Mouse (Mus musculus): ENCODE measurements around the gene Hipk3. TPM values are rescaled to one million over a fixed set of nuclear protein-coding genes. Genes with fewer than 3 reads are reported as not detected.

Gene Hipk3
- polyA plus RNA-seq, 1 experiment from 2014 or later: 14.9 TPM

DNA sequence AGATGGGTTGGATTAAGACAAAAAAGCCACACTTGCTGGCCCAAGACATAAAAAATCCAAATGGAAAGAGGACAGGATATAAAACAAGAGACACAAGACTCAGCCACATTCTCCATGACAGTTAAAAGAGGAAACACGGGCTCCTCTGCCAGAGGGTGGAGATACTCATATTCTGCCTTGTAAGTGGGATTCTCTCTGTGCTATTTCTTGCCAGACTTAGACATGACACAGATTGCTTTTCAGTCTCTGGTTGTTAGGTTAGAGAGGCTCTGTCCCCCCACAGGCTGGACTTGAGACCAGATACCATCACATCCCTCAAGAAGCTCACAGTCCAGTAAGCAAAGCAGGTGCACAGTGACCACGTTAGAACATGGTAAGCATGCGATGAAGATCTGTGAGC, 81.2 kb downstream of the Hipk3 start:
- Histone ChIP-seq H3K4me1 (ENCODE audit: control insufficient read depth, insufficient read depth, low read length) (no peaks in the 10 kb centered on the region), H3K9me3 (ENCODE audit: control insufficient read depth, low read length) (no peaks in the 10 kb centered on the region), H3K27me3 (ENCODE audit: control insufficient read depth, insufficient read depth, low read length) (peaks cover 13% of the 10 kb centered on the region), H3K4me3 (ENCODE audit: low read depth, low read length) (no peak overlapping the region), H3K9ac (ENCODE audit: low read length) (no peak overlapping the region), H3K27ac (ENCODE audit: low read depth, low read length) (no peak overlapping the region), H3K36me3 (ENCODE audit: control insufficient read depth, insufficient read depth, low read length) (no peaks in the 10 kb centered on the region), H3K4me2 (ENCODE audit: low read depth) (no peak overlapping the region)
- WGBS: 87% methylated on average over 3 of the region's 3 CpGs
- no peak for ATAC-seq (ENCODE audit: insufficient read depth, low FRiP score, low TSS enrichment)
- no peak for DNase-seq (ENCODE audit: low spot score)

DNA sequence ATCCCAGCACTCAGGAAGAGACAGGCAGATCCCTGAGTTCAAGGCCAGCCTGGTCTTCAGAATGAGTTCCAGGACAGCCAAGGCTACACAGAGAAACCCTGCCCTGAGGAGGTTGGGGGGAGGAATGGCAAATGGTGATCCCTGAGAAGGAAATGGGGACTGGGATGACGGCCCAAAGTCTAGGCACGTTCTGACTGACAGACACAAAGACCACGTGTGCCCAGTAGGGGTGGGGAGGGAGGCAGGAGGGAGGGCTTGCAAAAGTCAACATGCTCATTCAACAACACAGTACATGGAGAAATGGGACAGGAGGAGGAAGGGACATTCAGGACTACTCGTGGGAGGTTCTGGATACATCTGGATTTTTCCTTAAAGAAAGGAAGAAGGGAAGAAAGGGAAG, 81.8 kb downstream of the Hipk3 start:
- H3K4me3 ChIP-seq (ENCODE audit: low read depth, low read length): no peak overlapping the region
- H3K4me1 ChIP-seq (ENCODE audit: control insufficient read depth, insufficient read depth, low read length): no peaks in the 10 kb centered on the region
- H3K27ac ChIP-seq (ENCODE audit: low read depth, low read length): no peak overlapping the region
- no peak overlapping the region for H3K9ac ChIP-seq (ENCODE audit: low read length)
- DNase-seq (ENCODE audit: low spot score) (no peak), ATAC-seq (ENCODE audit: insufficient read depth, low FRiP score, low TSS enrichment) (no peak)
- H3K4me2 ChIP-seq (ENCODE audit: low read depth): no peak overlapping the region
- H3K9me3 ChIP-seq (ENCODE audit: control insufficient read depth, low read length): no peaks in the 10 kb centered on the region
- H3K36me3 ChIP-seq (ENCODE audit: control insufficient read depth, insufficient read depth, low read length): no peaks in the 10 kb centered on the region
- peaks cover 16% of the 10 kb centered on the region for H3K27me3 ChIP-seq (ENCODE audit: control insufficient read depth, insufficient read depth, low read length)
- WGBS: 42% methylated on average over 4 of the region's 4 CpGs

DNA sequence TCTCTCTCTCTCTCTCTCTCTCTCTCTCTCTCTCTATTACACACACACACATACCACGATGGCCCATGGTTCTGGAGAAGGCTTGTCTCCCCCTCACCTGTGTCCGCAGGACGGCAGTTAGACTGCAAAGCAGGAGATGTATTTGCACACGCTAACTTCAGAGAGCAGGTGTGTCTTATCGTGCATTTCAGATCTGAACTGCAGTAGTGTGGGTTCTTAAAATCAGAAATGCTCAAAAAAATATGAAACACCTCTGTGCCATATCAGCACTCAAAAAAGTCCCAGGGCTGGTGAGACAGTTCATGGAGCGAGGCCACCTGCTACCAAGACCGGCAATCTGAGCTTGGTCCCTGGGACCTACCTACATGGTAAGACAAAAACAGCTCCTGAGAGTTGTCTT, 82.4 kb downstream of the Hipk3 start:
- ATAC-seq (ENCODE audit: insufficient read depth, low FRiP score, low TSS enrichment): no peak
- peaks cover 16% of the 10 kb centered on the region for H3K27me3 ChIP-seq (ENCODE audit: control insufficient read depth, insufficient read depth, low read length)
- no peak for DNase-seq (ENCODE audit: low spot score)
- H3K27ac ChIP-seq (ENCODE audit: low read depth, low read length): no peak overlapping the region
- no peak overlapping the region for H3K4me2 ChIP-seq (ENCODE audit: low read depth)
- no peaks in the 10 kb centered on the region for H3K36me3 ChIP-seq (ENCODE audit: control insufficient read depth, insufficient read depth, low read length)
- H3K9ac ChIP-seq (ENCODE audit: low read length): no peak overlapping the region
- no peak overlapping the region for H3K4me3 ChIP-seq (ENCODE audit: low read depth, low read length)
- H3K9me3 ChIP-seq (ENCODE audit: control insufficient read depth, low read length): no peaks in the 10 kb centered on the region
- 92% methylated on average over 7 of the region's 7 CpGs for whole genome bisulfite sequencing
- H3K4me1 ChIP-seq (ENCODE audit: control insufficient read depth, insufficient read depth, low read length): no peaks in the 10 kb centered on the region

DNA sequence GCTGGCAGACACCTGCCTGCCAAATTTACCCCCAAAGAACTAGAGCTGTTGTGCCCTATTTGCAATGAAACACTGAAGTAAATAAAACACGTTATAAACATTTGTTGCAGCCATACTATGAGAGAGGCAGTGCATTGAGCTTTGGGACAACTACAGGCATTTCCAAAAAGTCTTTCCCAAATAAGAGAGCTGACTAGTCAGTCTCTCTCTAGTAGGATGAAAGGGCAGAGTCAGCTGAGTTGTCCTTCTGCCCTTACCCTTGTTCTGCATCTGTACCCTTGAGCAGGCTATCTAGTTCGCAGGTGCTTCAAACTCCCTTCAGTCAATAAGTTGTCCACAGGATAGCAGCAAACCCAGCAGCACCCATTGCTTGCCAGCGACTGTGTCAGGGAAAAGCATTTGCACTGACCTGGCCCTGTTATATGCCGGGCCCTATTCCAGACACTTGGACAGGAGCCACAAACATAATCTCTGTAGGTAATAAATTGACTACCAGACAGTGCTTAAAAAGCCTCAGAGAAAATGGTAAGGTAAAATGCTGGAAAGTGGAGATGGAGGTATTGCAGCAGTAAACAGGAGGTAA, 83.2 kb downstream of the Hipk3 start, which contains the start of gene D430041D05Rik:
Gene D430041D05Rik, minus strand, starts transcription at position 51 of the 583 bp plus-strand sequence.
- 65% methylated on average over 4 of the region's 4 CpGs for whole genome bisulfite sequencing
- ATAC-seq (ENCODE audit: insufficient read depth, low FRiP score, low TSS enrichment) (no peak), DNase-seq (ENCODE audit: low spot score) (no peak)
- Histone ChIP-seq H3K4me3 (ENCODE audit: low read depth, low read length) (peak within 1 kb of the TSS; percentile 72), H3K9me3 (ENCODE audit: control insufficient read depth, low read length) (no peaks in the 10 kb centered on the region), H3K36me3 (ENCODE audit: control insufficient read depth, insufficient read depth, low read length) (no peaks in the 10 kb centered on the region), H3K9ac (ENCODE audit: low read length) (peak within 1 kb of the TSS; percentile 88), H3K4me2 (ENCODE audit: low read depth) (peak within 1 kb of the TSS; percentile 99), H3K27me3 (ENCODE audit: control insufficient read depth, insufficient read depth, low read length) (peaks cover 16% of the 10 kb centered on the region), H3K27ac (ENCODE audit: low read depth, low read length) (peak within 1 kb of the TSS; percentile 67), H3K4me1 (ENCODE audit: control insufficient read depth, insufficient read depth, low read length) (no peaks in the 10 kb centered on the region)

DNA sequence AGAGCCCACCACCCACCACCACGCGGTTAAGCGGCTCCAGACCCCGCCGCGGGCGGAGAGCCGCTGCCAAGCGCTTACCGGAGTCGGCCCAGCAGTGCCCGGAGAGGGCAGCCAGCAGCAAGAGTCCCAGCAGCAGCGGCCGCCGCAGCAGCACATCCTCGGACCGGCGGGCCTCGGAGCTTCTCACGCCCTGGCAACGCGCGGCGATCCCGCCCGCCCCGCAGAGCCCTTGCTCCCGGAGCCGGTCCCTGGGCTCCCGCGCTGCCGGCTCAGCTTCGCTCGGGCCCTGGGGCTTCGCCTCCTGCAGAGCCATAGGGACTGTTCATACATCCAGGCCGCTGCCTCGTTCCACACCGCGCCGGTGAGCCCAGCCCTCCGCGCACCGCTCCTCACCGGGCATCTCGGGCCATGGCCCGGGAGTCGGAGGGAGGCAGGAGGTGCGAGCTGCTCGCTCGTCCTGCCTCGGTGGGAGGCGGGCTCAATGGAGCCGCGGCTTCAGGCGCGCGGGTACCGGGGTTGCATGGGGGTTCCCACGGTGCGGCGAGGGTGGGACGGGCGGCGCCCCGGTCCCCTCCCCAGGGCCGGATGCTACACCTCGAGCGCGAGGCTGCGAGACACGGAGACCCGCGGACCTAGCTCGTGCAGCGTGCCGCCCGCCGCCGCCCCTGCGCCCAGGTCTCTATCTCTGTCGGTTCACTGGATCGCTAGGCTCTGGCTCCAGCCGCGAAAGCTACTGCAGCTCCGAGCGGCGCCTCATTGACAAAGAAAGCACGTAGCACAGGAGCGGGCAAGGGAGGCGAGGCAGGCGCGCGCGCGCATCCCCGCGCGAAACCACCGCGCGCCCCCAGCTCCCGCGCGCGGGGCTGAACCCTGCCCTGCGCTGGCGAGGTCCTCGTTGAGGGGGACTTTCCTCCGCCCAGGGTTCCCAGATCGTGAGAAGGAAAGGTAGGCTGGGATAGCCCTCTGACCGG, 84.1 kb downstream of the Hipk3 start:
- Histone ChIP-seq H3K4me3 (ENCODE audit: low read depth, low read length) (peak overlapping the region; percentile 72), H3K36me3 (ENCODE audit: control insufficient read depth, insufficient read depth, low read length) (no peaks in the 10 kb centered on the region), H3K27ac (ENCODE audit: low read depth, low read length) (peak overlapping the region; percentile 67), H3K9me3 (ENCODE audit: control insufficient read depth, low read length) (no peaks in the 10 kb centered on the region), H3K4me1 (ENCODE audit: control insufficient read depth, insufficient read depth, low read length) (no peaks in the 10 kb centered on the region), H3K4me2 (ENCODE audit: low read depth) (peak overlapping the region; percentile 99), H3K9ac (ENCODE audit: low read length) (peak overlapping the region; percentile 88), H3K27me3 (ENCODE audit: control insufficient read depth, insufficient read depth, low read length) (peaks cover 16% of the 10 kb centered on the region)
- DNase-seq (ENCODE audit: low spot score) (peak; percentile 76), ATAC-seq (ENCODE audit: insufficient read depth, low FRiP score, low TSS enrichment) (peak; percentile 90)
- WGBS: under 1% methylated on average over 110 of the region's 111 CpGs

DNA sequence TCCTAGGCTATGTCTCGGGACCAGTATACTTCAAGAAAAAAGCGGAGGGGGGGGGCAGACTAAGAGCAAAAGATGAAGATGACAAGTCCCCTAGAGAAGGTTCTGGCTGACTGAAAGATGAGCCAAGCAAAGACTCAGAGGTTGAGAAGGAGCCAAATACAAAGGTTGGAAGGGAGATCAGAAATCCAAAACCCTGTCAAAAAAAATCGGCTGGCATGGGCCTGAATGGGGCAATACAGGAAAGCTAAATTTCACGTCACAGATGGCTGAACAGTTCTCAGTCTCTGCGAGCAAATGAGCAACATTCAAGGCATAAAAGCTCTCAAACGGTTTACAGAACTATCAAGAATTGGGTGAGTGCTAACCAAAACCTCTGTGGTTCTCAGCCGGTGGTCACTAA, 85.9 kb downstream of the Hipk3 start:
- ATAC-seq (ENCODE audit: insufficient read depth, low FRiP score, low TSS enrichment) (no peak), DNase-seq (ENCODE audit: low spot score) (no peak)
- Histone ChIP-seq H3K27me3 (ENCODE audit: control insufficient read depth, insufficient read depth, low read length) (peaks cover 16% of the 10 kb centered on the region), H3K27ac (ENCODE audit: low read depth, low read length) (no peak overlapping the region), H3K9me3 (ENCODE audit: control insufficient read depth, low read length) (no peaks in the 10 kb centered on the region), H3K4me2 (ENCODE audit: low read depth) (no peak overlapping the region), H3K4me1 (ENCODE audit: control insufficient read depth, insufficient read depth, low read length) (no peaks in the 10 kb centered on the region), H3K36me3 (ENCODE audit: control insufficient read depth, insufficient read depth, low read length) (no peaks in the 10 kb centered on the region), H3K9ac (ENCODE audit: low read length) (no peak overlapping the region), H3K4me3 (ENCODE audit: low read depth, low read length) (no peak overlapping the region)
- 69% methylated on average over 7 of the region's 7 CpGs for WGBS

DNA sequence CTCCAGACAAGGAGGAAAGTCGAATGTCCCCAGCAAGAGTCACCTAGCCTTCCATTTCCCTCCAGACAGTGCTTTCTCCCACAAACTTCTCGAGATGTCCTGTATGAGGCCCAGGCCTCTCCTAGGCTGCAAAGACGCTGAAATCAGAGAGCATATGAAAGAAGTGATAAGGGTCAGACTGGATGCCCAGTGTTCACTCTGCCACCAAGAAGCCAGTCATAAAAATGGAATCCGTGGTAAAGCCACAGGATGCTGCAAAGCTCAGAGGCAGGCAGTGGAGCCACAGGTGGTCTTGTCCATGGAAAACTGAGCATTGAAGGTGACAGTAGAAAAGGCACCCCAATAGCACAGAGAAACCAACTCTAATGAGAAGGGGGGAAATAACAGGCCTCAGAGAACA, 86.3 kb downstream of the Hipk3 start:
- no peak overlapping the region for H3K27ac ChIP-seq (ENCODE audit: low read depth, low read length)
- H3K9ac ChIP-seq (ENCODE audit: low read length): no peak overlapping the region
- no peak overlapping the region for H3K4me2 ChIP-seq (ENCODE audit: low read depth)
- ATAC-seq (ENCODE audit: insufficient read depth, low FRiP score, low TSS enrichment): no peak
- DNase-seq (ENCODE audit: low spot score): no peak
- H3K36me3 ChIP-seq (ENCODE audit: control insufficient read depth, insufficient read depth, low read length): no peaks in the 10 kb centered on the region
- no peak overlapping the region for H3K4me3 ChIP-seq (ENCODE audit: low read depth, low read length)
- H3K27me3 ChIP-seq (ENCODE audit: control insufficient read depth, insufficient read depth, low read length): peaks cover 16% of the 10 kb centered on the region
- H3K9me3 ChIP-seq (ENCODE audit: control insufficient read depth, low read length): no peaks in the 10 kb centered on the region
- no peaks in the 10 kb centered on the region for H3K4me1 ChIP-seq (ENCODE audit: control insufficient read depth, insufficient read depth, low read length)
- WGBS: 73% methylated on average over 4 of the region's 4 CpGs

DNA sequence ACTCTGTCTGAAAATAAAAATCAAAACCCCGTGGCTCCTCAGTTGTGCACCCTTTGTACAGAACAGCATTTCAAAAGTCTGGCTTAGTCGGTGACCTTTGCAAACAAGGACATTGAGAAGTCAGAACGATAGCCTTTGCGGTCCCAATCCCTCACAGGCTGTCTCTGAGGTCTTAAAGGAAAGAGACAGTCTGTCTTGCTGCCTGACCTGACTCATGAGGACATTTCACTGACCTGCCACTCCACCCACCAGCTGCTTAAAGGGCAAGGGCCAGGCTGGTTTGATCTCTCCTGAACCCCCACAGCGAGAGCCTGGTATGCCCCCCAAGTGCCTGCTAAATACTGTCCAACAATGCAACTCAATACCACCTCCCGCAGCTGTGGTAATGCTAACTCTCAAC, 90.2 kb downstream of the Hipk3 start:
- H3K9ac ChIP-seq (ENCODE audit: low read length): no peak overlapping the region
- H3K36me3 ChIP-seq (ENCODE audit: control insufficient read depth, insufficient read depth, low read length): no peaks in the 10 kb centered on the region
- H3K9me3 ChIP-seq (ENCODE audit: control insufficient read depth, low read length): no peaks in the 10 kb centered on the region
- no peak for DNase-seq (ENCODE audit: low spot score)
- H3K4me2 ChIP-seq (ENCODE audit: low read depth): no peak overlapping the region
- WGBS: 83% methylated on average over 6 of the region's 6 CpGs
- no peaks in the 10 kb centered on the region for H3K4me1 ChIP-seq (ENCODE audit: control insufficient read depth, insufficient read depth, low read length)
- no peak for ATAC-seq (ENCODE audit: insufficient read depth, low FRiP score, low TSS enrichment)
- H3K27ac ChIP-seq (ENCODE audit: low read depth, low read length): no peak overlapping the region
- peaks cover 5% of the 10 kb centered on the region; the same call in 1 of the 2 replicates for H3K27me3 ChIP-seq (ENCODE audit: control insufficient read depth, insufficient read depth, low read length)
- no peak overlapping the region for H3K4me3 ChIP-seq (ENCODE audit: low read depth, low read length)

Measured in neural tube, embryonic 11.5 days (tissue).